Mouse (Mus musculus): ENCODE measurements around the gene Rcvrn.

- TF ChIP-seq FLI1 (IDR thresholded peaks at IDR 0.05; ENCODE audit: low read length) = no peak
- no peak for TF ChIP-seq GATA1 (IDR thresholded peaks at IDR 0.05; ENCODE audit: borderline replicate concordance, low read length)
Measured at GRCm38 (mm10) chr11:67651731-67652130, 43.4 kb upstream of the Rcvrn start.

All from megakaryocyte, embryonic 14.5 days (primary cell).